8 mouse cellular contexts compared by ENCODE assay signal in genomic region chr5:148239067-148239466, GRCm38 (mm10).
A peak's percentile ranks its signal among the peaks of the same experiment; 100 is the strongest.
DNase-seq lines count a peak whose midpoint lies in the region; ATAC-seq and TF ChIP-seq lines count a peak whose summit lies in the region.
"Had no signal": no experiment of that assay in that cellular context is flagged by ENCODE, and none has a peak within 500 bp of the region (broad histone marks: within the 10 kb centered on the region; RNA-seq: fewer than 3 reads in every experiment).

No protein-coding gene starts in this region.

- no peaks in the 10 kb centered on the region for H3K4me1 ChIP-seq in lung, postnatal 0 days (ENCODE audit: insufficient read depth, low read depth, low read length)

- H3K4me2 ChIP-seq in lung, postnatal 0 days (replicated peaks; ENCODE audit: low read depth, low read length), result no peak overlapping the region

- TF ChIP-seq CTCF in layer of hippocampus, adult 2 months (conservative IDR thresholded peaks at IDR 0.05), result peak; percentile 85
- peak; percentile 88 for TF ChIP-seq CTCF in lung, postnatal 0 days (IDR thresholded peaks at IDR 0.05)

- no peak overlapping the region for H3K4me3 ChIP-seq in layer of hippocampus, adult 2 months
- H3K4me3 ChIP-seq in lung, postnatal 0 days (ENCODE audit: low read depth, low read length), result no peak overlapping the region
- H3K4me3 ChIP-seq: erythroblast, embryonic 14.5 days had no signal

- H3K27me3 ChIP-seq in lung, postnatal 0 days (replicated peaks; ENCODE audit: insufficient read depth, low read length), result no peaks in the 10 kb centered on the region

- H3K9ac ChIP-seq in lung, postnatal 0 days (replicated peaks; ENCODE audit: low read depth), result no peak overlapping the region

- ATAC-seq in lung, postnatal 0 days, result no peak

- peak; percentile 19 to 61 for DNase-seq in layer of hippocampus, adult 2 months (ENCODE audit: low spot score in 2 of 2)
- DNase-seq in layer of hippocampus, adult 11-12 months (ENCODE audit: low spot score), result no peak
- DNase-seq in NIH3T3 (ENCODE audit: low read depth), result peak; percentile 74
- peak; percentile 78 for DNase-seq in embryo, embryonic 10 days (ENCODE audit: low spot score)
- peak; percentile 71 for DNase-seq in lung, postnatal 0 days (ENCODE audit: low spot score)
- DNase-seq in thymus, postnatal 0 days (ENCODE audit: low spot score), result no peak
- no peak for DNase-seq in adrenal gland, adult 2 months

- H3K9me3 ChIP-seq in lung, postnatal 0 days (ENCODE audit: low read length), result no peaks in the 10 kb centered on the region

- no peaks in the 10 kb centered on the region for H3K36me3 ChIP-seq in lung, postnatal 0 days (ENCODE audit: insufficient read depth, low read length)

- H3K27ac ChIP-seq in layer of hippocampus, adult 2 months, result no peak overlapping the region
- H3K27ac ChIP-seq in lung, postnatal 0 days (ENCODE audit: low read length), result no peak overlapping the region

- TF ChIP-seq EP300 in lung, postnatal 0 days (IDR thresholded peaks at IDR 0.05), result no peak

Comparison
In these comparisons a context has a peak if more than half of its experiments do, and no peak if none do; other contexts are left out.
1. DNase-seq: peak in layer of hippocampus, adult 2 months (2 of 2), NIH3T3 (single experiment), embryo, embryonic 10 days (single experiment) and lung, postnatal 0 days (single experiment); none in layer of hippocampus, adult 11-12 months (single experiment), thymus, postnatal 0 days (single experiment) and adrenal gland, adult 2 months (single experiment).